Mouse (Mus musculus): ENCODE measurements around the gene Slc9a4. TPM values are rescaled to one million over a fixed set of nuclear protein-coding genes. Genes with fewer than 3 reads are reported as not detected.
A peak's percentile ranks its signal among the peaks of the same experiment; 100 is the strongest.

The Slc9a4 gene
- 0.09 TPM in 1 of 2 replicates, not detected in the other for polyA plus RNA-seq (2015; fragmentation: Nextera tagmentation; extraction: Ambion mirVana)

DNA sequence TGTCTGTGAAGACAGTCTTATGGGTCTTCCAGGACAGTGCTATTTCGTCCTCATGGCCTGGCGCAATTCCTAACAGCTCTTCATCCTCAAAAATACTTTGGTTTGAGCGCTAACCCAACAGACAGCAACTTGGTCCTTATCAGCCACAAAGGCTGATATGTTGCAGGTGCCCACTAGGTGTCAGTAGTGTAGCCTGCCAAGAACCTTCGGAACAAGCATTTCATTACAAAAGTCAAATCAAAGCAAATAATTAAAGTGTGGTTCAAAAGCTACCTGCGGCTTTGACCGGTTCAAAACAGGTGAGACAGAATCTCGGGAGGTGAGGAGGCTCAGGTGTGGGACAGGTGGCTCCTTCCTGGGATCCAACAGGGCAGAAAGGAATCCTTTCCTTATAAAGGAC lies at the start of gene Slc9a4:
Gene Slc9a4, plus strand, starts transcription at position 298 of the 400 bp plus-strand sequence.
- H3K9me3 ChIP-seq (replicated peaks; ENCODE audit: control insufficient read depth, low read length) = no peaks in the 10 kb centered on the region
- ATAC-seq (replicated peaks; ENCODE audit: extremely low read depth, insufficient read depth, low FRiP score) = no peak
- 11% methylated on average over 7 of the region's 7 CpGs for WGBS

DNA sequence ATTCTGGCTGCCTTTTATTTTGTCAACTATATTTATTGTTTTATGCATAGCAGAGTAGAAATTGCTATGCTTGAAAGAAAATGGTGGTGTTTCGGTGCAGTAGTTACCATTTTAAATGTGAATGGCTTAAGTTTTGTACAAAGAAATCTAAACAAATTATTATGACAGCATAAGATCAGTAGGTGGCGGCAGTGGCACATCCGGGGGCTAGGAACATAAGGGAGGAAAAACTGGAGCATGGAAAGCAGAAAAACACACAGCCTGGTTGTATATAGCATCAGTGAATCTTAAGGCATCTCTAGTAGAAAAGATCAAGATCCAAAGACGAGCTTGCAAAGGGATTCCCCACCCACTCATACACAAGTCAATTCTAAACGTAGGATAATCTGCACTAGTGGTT lies 42.3 kb upstream of the Slc9a4 start:
- no peak overlapping the region for H3K4me3 ChIP-seq (ENCODE audit: low read length)

More for the DNA sequence above, at the start of gene Slc9a4:
- Histone ChIP-seq H3K4me1 (ENCODE audit: control insufficient read depth, insufficient read depth, low read length) (no peaks in the 10 kb centered on the region), H3K4me2 (ENCODE audit: low read depth, low read length) (peak within 1 kb of the TSS; percentile 47), H3K27me3 (ENCODE audit: control insufficient read depth, insufficient read depth, low read length) (peaks cover 7% of the 10 kb centered on the region; the same call in 1 of the 2 replicates), H3K9ac (ENCODE audit: low read length) (no peak within 1 kb of the TSS), H3K36me3 (ENCODE audit: control insufficient read depth, insufficient read depth) (no peaks in the 10 kb centered on the region), H3K27ac (ENCODE audit: low read length) (no peak within 1 kb of the TSS), H3K4me3 (ENCODE audit: low read length) (no peak within 1 kb of the TSS)

DNA sequence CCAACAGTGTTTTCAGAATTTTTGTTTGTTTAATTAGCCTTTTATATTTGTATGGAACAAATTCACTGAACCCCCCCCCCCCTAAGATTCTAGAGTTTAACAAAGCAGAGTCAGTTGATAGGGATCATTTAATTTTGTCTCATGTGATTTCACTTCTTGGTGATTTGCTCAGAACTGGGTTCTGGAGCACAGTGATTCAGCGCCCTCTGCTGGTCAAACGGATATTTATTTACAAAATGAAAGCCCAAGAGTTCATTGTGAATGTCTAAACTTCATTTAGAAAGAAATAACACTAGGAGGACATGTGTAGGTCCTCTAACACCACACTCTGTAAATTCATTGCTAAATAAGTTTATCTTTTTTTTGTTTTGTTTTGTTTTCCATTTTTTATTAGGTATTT lies 35.2 kb upstream of the Slc9a4 start:
- 0% methylated on average over 2 of the region's 2 CpGs for WGBS

More for the DNA sequence above, 42.3 kb upstream of the Slc9a4 start:
- no peak for ATAC-seq (replicated peaks; ENCODE audit: extremely low read depth, insufficient read depth, low FRiP score)
- no peaks in the 10 kb centered on the region for H3K4me1 ChIP-seq (ENCODE audit: control insufficient read depth, insufficient read depth, low read length)
- H3K4me2 ChIP-seq (ENCODE audit: low read depth, low read length) = no peak overlapping the region
- 78% methylated on average over 5 of the region's 5 CpGs for WGBS
- H3K9ac ChIP-seq (ENCODE audit: low read length) = no peak overlapping the region
- no peak overlapping the region for H3K27ac ChIP-seq (ENCODE audit: low read length)
- H3K36me3 ChIP-seq (ENCODE audit: control insufficient read depth, insufficient read depth) = no peaks in the 10 kb centered on the region
- no peaks in the 10 kb centered on the region for H3K27me3 ChIP-seq (ENCODE audit: control insufficient read depth, insufficient read depth, low read length)
- H3K9me3 ChIP-seq (replicated peaks; ENCODE audit: control insufficient read depth, low read length) = no peaks in the 10 kb centered on the region

DNA sequence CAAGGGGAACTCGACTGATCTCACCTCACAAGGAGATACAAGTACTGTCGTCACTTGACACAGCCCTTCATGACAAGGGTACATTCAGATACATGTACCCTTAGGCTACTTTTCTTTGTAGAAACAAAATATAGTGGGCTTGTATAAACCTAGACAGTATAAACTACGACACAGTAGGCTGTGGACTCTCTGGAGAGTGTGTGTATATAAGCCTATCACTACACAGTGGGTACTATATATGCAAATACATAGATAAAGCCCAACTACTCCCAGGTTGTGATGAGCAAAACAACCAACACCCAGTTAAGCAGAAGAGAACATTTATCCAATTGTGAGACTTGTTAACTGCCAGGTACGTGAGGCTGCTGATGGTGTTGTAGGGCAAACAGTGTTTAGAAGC lies 33.2 kb upstream of the Slc9a4 start:
- no peak for ATAC-seq (replicated peaks; ENCODE audit: extremely low read depth, insufficient read depth, low FRiP score)

More for the DNA sequence above, 35.2 kb upstream of the Slc9a4 start:
- Histone ChIP-seq H3K4me3 (ENCODE audit: low read length) (no peak overlapping the region), H3K9ac (ENCODE audit: low read length) (no peak overlapping the region), H3K27me3 (ENCODE audit: control insufficient read depth, insufficient read depth, low read length) (no peaks in the 10 kb centered on the region), H3K9me3 (replicated peaks; ENCODE audit: control insufficient read depth, low read length) (no peaks in the 10 kb centered on the region), H3K36me3 (ENCODE audit: control insufficient read depth, insufficient read depth) (no peaks in the 10 kb centered on the region), H3K27ac (ENCODE audit: low read length) (no peak overlapping the region), H3K4me2 (ENCODE audit: low read depth, low read length) (no peak overlapping the region), H3K4me1 (ENCODE audit: control insufficient read depth, insufficient read depth, low read length) (no peaks in the 10 kb centered on the region)
- no peak for ATAC-seq (replicated peaks; ENCODE audit: extremely low read depth, insufficient read depth, low FRiP score)

DNA sequence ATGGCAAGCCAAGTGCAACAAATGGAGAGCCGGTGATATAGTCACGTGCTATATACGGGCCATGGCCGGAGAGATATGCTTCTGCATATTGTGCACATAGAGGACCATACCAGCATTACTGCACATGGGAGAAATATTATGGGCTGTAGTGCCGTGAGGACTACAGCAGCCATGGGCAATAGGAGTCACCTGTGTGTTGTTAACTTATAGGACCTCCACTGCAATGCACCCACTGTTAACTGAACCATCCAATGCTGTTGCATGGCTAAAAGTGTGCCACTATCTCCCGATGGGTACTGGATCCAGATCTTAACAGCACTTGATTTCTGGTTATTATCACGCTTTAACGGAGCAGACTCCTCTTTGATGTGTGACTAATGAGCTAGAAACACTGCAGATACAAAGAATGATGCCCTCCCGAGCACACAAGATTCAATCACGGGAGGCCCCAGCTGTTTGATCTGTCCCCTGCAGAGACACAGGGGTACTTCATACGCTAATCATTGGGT lies 32.8 kb upstream of the Slc9a4 start:
- H3K4me1 ChIP-seq (ENCODE audit: control insufficient read depth, insufficient read depth, low read length) = no peaks in the 10 kb centered on the region
- H3K4me3 ChIP-seq (ENCODE audit: low read length) = no peak overlapping the region
- H3K4me2 ChIP-seq (ENCODE audit: low read depth, low read length) = no peak overlapping the region
- H3K27ac ChIP-seq (ENCODE audit: low read length) = no peak overlapping the region
- no peak for ATAC-seq (replicated peaks; ENCODE audit: extremely low read depth, insufficient read depth, low FRiP score)
- no peaks in the 10 kb centered on the region for H3K27me3 ChIP-seq (ENCODE audit: control insufficient read depth, insufficient read depth, low read length)
- H3K9ac ChIP-seq (ENCODE audit: low read length) = no peak overlapping the region
- 78% methylated on average over 11 of the region's 11 CpGs for WGBS
- no peaks in the 10 kb centered on the region for H3K9me3 ChIP-seq (replicated peaks; ENCODE audit: control insufficient read depth, low read length)
- H3K36me3 ChIP-seq (ENCODE audit: control insufficient read depth, insufficient read depth) = no peaks in the 10 kb centered on the region

More for the DNA sequence above, 33.2 kb upstream of the Slc9a4 start:
- no peaks in the 10 kb centered on the region for H3K4me1 ChIP-seq (ENCODE audit: control insufficient read depth, insufficient read depth, low read length)
- WGBS = 54% methylated on average over 4 of the region's 4 CpGs
- no peak overlapping the region for H3K4me2 ChIP-seq (ENCODE audit: low read depth, low read length)
- no peaks in the 10 kb centered on the region for H3K27me3 ChIP-seq (ENCODE audit: control insufficient read depth, insufficient read depth, low read length)
- no peak overlapping the region for H3K27ac ChIP-seq (ENCODE audit: low read length)
- no peaks in the 10 kb centered on the region for H3K36me3 ChIP-seq (ENCODE audit: control insufficient read depth, insufficient read depth)
- no peak overlapping the region for H3K4me3 ChIP-seq (ENCODE audit: low read length)
- H3K9ac ChIP-seq (ENCODE audit: low read length) = no peak overlapping the region
- H3K9me3 ChIP-seq (replicated peaks; ENCODE audit: control insufficient read depth, low read length) = no peaks in the 10 kb centered on the region

DNA sequence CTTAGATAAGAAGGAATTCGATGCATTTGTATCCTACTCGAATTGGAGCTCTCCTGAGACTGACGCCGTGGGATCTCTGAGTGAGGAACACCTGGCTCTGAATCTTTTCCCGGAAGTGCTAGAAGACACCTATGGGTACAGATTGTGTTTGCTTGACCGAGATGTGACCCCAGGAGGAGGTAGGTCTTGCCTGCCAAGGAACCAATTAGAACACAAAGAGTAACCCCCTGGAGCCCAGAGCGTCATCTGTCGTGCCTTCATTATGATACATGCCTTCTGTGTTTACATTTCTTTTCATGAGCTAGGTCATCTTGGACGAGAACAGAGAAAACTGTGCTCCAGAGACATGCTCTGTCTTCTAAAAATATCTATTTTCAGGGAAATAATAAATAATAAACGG lies 32.1 kb upstream of the Slc9a4 start:
- no peak for ATAC-seq (replicated peaks; ENCODE audit: extremely low read depth, insufficient read depth, low FRiP score)
- Histone ChIP-seq H3K9ac (ENCODE audit: low read length) (no peak overlapping the region), H3K4me1 (ENCODE audit: control insufficient read depth, insufficient read depth, low read length) (no peaks in the 10 kb centered on the region), H3K27ac (ENCODE audit: low read length) (no peak overlapping the region), H3K4me3 (ENCODE audit: low read length) (no peak overlapping the region), H3K36me3 (ENCODE audit: control insufficient read depth, insufficient read depth) (no peaks in the 10 kb centered on the region), H3K27me3 (ENCODE audit: control insufficient read depth, insufficient read depth, low read length) (no peaks in the 10 kb centered on the region), H3K4me2 (ENCODE audit: low read depth, low read length) (no peak overlapping the region), H3K9me3 (replicated peaks; ENCODE audit: control insufficient read depth, low read length) (no peaks in the 10 kb centered on the region)
- WGBS = 59% methylated on average over 10 of the region's 10 CpGs

DNA sequence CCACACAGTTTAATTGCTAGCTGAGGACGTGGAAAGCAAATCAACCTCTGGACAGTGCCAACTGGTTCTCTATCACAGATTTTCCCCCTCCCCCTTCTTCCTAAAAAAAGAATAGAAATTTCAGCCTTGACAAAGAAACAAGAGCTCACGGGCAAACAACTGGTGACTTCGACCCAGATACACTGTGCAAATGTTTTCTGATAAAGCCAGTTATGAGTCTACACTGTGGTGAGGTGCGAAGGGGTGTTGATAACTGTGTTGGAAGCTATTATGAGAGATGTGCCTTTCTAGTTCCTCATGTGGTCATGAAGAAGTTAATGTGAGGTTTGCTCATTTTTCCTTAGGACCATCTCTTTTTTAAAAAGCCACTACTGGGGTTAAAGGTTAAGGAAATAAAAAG lies 10.5 kb upstream of the Slc9a4 start:
- H3K9ac ChIP-seq (ENCODE audit: low read length) = no peak overlapping the region
- no peaks in the 10 kb centered on the region for H3K9me3 ChIP-seq (replicated peaks; ENCODE audit: control insufficient read depth, low read length)
- 0 out of 2 replicates have a peak, but pooled peaks cover 2% of the 10 kb centered on the region for H3K4me1 ChIP-seq (ENCODE audit: control insufficient read depth, insufficient read depth, low read length)
- H3K4me3 ChIP-seq (ENCODE audit: low read length) = no peak overlapping the region
- H3K36me3 ChIP-seq (ENCODE audit: control insufficient read depth, insufficient read depth) = no peaks in the 10 kb centered on the region
- no peak overlapping the region for H3K27ac ChIP-seq (ENCODE audit: low read length)
- H3K4me2 ChIP-seq (ENCODE audit: low read depth, low read length) = no peak overlapping the region
- ATAC-seq (replicated peaks; ENCODE audit: extremely low read depth, insufficient read depth, low FRiP score) = no peak
- 49% methylated on average over 4 of the region's 4 CpGs for WGBS
- H3K27me3 ChIP-seq (ENCODE audit: control insufficient read depth, insufficient read depth, low read length) = no peaks in the 10 kb centered on the region

DNA sequence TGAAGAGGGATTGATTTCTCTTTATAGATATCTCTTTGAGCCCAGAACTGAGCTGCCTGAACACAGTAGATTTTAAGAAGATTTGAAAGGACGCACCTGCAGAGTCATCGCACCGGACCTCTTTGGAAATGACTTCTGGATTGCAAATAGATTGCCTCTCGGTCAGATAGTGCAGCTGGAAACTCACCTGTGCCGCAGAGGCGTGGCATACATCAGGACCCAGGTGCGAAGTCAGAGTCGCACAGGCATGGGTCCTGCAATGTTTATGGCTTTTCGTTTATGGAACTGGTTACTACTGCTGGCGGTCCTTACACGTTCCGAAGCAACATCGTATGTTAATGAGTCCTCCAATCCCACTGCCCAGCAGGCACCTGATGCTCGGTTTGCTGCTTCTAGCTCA lies 388 bp downstream of the Slc9a4 start:
- Histone ChIP-seq H3K4me2 (ENCODE audit: low read depth, low read length) (peak overlapping the region; percentile 47; the same call in 1 of the 2 replicates), H3K27me3 (ENCODE audit: control insufficient read depth, insufficient read depth, low read length) (peaks cover 7% of the 10 kb centered on the region; the same call in 1 of the 2 replicates), H3K4me1 (ENCODE audit: control insufficient read depth, insufficient read depth, low read length) (no peaks in the 10 kb centered on the region), H3K27ac (ENCODE audit: low read length) (no peak overlapping the region), H3K36me3 (ENCODE audit: control insufficient read depth, insufficient read depth) (no peaks in the 10 kb centered on the region), H3K9me3 (replicated peaks; ENCODE audit: control insufficient read depth, low read length) (no peaks in the 10 kb centered on the region), H3K9ac (ENCODE audit: low read length) (no peak overlapping the region), H3K4me3 (ENCODE audit: low read length) (no peak overlapping the region)
- no peak for ATAC-seq (replicated peaks; ENCODE audit: extremely low read depth, insufficient read depth, low FRiP score)
- WGBS = 69% methylated on average over 14 of the region's 14 CpGs

DNA sequence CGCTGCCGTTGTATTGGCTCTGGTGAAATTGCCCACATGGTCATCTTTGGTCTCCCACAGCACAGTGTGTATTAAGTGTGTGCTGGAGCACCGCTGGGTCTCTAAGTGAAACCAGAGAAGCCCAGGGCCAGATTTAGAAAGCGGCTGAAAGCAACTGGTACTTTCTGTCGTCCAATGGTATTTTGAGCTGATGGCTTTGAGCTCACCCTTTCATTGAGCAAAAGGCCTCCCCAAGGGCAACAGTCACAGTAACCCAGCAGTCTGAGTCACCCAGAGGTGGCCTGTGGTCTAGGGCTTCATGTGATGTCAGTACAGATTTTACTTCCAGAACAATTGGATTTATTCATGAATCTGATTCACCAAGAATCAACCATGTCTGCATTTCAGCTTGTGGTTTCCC lies 6.9 kb downstream of the Slc9a4 start:
- WGBS = 77% methylated on average over 5 of the region's 5 CpGs
- H3K4me3 ChIP-seq (ENCODE audit: low read length) = no peak overlapping the region
- no peaks in the 10 kb centered on the region for H3K27me3 ChIP-seq (ENCODE audit: control insufficient read depth, insufficient read depth, low read length)
- H3K27ac ChIP-seq (ENCODE audit: low read length) = no peak overlapping the region
- no peaks in the 10 kb centered on the region for H3K9me3 ChIP-seq (replicated peaks; ENCODE audit: control insufficient read depth, low read length)
- H3K36me3 ChIP-seq (ENCODE audit: control insufficient read depth, insufficient read depth) = no peaks in the 10 kb centered on the region
- H3K4me1 ChIP-seq (ENCODE audit: control insufficient read depth, insufficient read depth, low read length) = no peaks in the 10 kb centered on the region
- no peak overlapping the region for H3K4me2 ChIP-seq (ENCODE audit: low read depth, low read length)
- ATAC-seq (replicated peaks; ENCODE audit: extremely low read depth, insufficient read depth, low FRiP score) = no peak
- no peak overlapping the region for H3K9ac ChIP-seq (ENCODE audit: low read length)

Data from heart, embryonic 16.5 days (tissue).